Mouse (Mus musculus): ENCODE data around the gene Ncoa3. TPM values are rescaled to one million over a fixed set of nuclear protein-coding genes. Genes with fewer than 3 reads are reported as not detected.
A peak's percentile ranks its signal among the peaks of the same experiment; 100 is the strongest.

Ncoa3 gene
- polyA plus RNA-seq, 1 experiment from 2014 or later = 3.9 TPM

DNA sequence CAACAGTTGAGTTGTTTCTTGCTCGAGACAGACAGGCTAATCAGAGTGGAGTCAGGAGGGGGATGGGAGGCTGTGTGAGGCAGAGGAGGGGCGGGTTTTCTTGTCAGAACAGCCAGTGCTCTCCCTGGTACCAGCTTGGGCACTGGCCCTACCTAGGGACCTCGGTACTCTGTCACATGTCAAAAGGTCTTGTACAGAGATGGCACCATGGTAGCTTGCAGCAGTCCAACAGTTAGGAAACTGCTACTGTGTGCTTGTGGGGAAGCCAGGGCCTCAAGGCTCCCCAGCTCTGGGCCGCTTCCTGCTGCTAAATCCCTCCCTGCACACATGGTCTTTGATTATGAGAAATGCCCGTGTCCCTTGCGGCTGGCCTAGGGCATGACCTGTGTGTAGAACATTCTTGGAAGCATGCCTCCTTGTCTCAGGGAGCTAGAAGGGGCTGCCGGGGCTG lies 97.7 kb downstream of the Ncoa3 start:
- Histone ChIP-seq H3K4me3 (ENCODE audit: low read depth, low read length) (no peak overlapping the region), H3K9ac (replicated peaks) (no peak overlapping the region), H3K27ac (ENCODE audit: low read depth) (no peak overlapping the region), H3K9me3 (ENCODE audit: low read length) (no peaks in the 10 kb centered on the region), H3K36me3 (replicated peaks; ENCODE audit: insufficient read depth, low read length) (no peaks in the 10 kb centered on the region), H3K4me1 (ENCODE audit: insufficient read depth) (peaks cover 10% of the 10 kb centered on the region), H3K27me3 (ENCODE audit: insufficient read depth, low read length) (no peaks in the 10 kb centered on the region), H3K4me2 (ENCODE audit: low read depth, low read length) (no peak overlapping the region)
- no peak for DNase-seq
- no peak for ATAC-seq
- WGBS (ENCODE audit: insufficient replicate concordance) = 40% methylated on average over 7 of the region's 7 CpGs
- no peak for TF ChIP-seq EP300 (IDR thresholded peaks at IDR 0.05; ENCODE audit: low read depth)
- TF ChIP-seq CTCF (IDR thresholded peaks at IDR 0.05; ENCODE audit: low read depth) = no peak

DNA sequence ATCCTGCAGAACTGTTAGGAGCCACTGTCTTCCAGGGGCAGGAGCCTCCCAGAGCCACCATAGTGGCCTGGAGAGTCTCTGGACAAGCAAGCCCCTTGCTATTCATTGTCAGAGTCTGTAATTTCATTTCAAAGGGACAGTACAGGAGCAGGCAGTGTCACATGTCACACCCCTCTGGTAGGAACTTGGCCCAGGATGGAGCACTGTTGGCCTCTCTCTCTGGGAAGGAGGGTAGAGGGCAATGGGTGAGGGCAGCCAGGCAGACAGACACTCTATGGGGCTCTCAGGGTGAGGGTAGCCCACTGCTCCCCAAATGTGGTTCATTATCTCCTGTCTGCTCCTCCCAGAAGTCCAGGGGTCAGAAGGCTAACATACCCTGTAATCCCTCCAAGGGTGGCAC lies 99.2 kb downstream of the Ncoa3 start:
- TF ChIP-seq EP300 (IDR thresholded peaks at IDR 0.05; ENCODE audit: low read depth) (no peak), CTCF (IDR thresholded peaks at IDR 0.05; ENCODE audit: low read depth) (no peak)
- no peaks in the 10 kb centered on the region for H3K27me3 ChIP-seq (ENCODE audit: insufficient read depth, low read length)
- no peak overlapping the region for H3K4me2 ChIP-seq (ENCODE audit: low read depth, low read length)

DNA sequence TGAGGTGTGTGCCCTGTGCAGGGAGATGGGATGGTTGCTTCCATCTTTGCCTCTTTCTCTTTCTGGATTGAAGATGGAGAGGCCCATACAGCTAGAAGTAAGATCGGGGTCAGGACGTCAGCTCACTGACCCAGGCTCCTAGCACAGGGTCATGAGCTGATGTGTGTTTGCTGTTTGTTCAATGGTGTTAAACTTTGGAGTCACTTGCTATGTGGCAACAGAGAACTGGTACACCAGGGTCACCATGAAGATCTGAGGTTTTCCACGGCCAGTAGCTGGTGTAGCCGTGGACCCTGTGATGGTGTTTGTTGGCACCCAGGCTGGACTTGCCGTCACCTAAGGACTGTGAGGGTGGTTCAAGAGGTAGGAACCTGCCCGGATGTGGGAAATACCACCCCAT lies 100.0 kb downstream of the Ncoa3 start:
- WGBS (ENCODE audit: insufficient replicate concordance) = 54% methylated on average over 6 of the region's 6 CpGs
- Histone ChIP-seq H3K4me1 (ENCODE audit: insufficient read depth) (peaks cover 10% of the 10 kb centered on the region), H3K4me3 (ENCODE audit: low read depth, low read length) (no peak overlapping the region), H3K9me3 (ENCODE audit: low read length) (no peaks in the 10 kb centered on the region), H3K27ac (ENCODE audit: low read depth) (no peak overlapping the region; the same call in 1 of the 2 replicates), H3K4me2 (ENCODE audit: low read depth, low read length) (no peak overlapping the region), H3K27me3 (ENCODE audit: insufficient read depth, low read length) (no peaks in the 10 kb centered on the region), H3K36me3 (replicated peaks; ENCODE audit: insufficient read depth, low read length) (no peaks in the 10 kb centered on the region), H3K9ac (replicated peaks) (no peak overlapping the region)
- TF ChIP-seq EP300 (IDR thresholded peaks at IDR 0.05; ENCODE audit: low read depth) = no peak
- no peak for TF ChIP-seq CTCF (IDR thresholded peaks at IDR 0.05; ENCODE audit: low read depth)
- DNase-seq (no peak), ATAC-seq (peak; percentile 90)

More for the DNA sequence above, 99.2 kb downstream of the Ncoa3 start:
- ATAC-seq = no peak
- DNase-seq = no peak
- Histone ChIP-seq H3K9ac (replicated peaks) (no peak overlapping the region), H3K9me3 (ENCODE audit: low read length) (no peaks in the 10 kb centered on the region), H3K4me1 (ENCODE audit: insufficient read depth) (peaks cover 10% of the 10 kb centered on the region), H3K36me3 (replicated peaks; ENCODE audit: insufficient read depth, low read length) (no peaks in the 10 kb centered on the region), H3K27ac (ENCODE audit: low read depth) (no peak overlapping the region), H3K4me3 (ENCODE audit: low read depth, low read length) (no peak overlapping the region)

DNA sequence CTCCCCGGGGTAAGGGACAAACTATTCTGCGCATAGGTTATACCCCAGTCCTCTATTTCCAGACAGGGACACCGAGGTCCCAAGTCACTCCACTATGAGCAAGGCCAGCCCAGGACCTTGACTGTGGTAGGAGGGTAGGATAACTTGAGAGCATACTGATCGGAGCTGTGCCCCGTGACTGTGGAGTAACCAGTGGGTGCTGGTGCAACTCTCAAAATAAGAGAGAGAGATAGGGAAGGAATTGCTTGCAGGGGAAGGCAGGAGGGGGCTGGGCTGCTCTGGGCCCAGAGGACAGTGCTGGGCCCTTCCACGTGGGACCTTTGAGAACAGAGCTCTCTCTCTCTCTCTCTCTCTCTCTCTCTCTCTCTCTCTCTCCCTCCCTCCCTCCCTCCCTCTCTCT lies 103.9 kb downstream of the Ncoa3 start:
- Histone ChIP-seq H3K4me2 (ENCODE audit: low read depth, low read length) (no peak overlapping the region), H3K4me3 (ENCODE audit: low read depth, low read length) (no peak overlapping the region), H3K27ac (ENCODE audit: low read depth) (no peak overlapping the region), H3K36me3 (replicated peaks; ENCODE audit: insufficient read depth, low read length) (no peaks in the 10 kb centered on the region), H3K9ac (replicated peaks) (no peak overlapping the region), H3K27me3 (ENCODE audit: insufficient read depth, low read length) (no peaks in the 10 kb centered on the region), H3K9me3 (ENCODE audit: low read length) (no peaks in the 10 kb centered on the region), H3K4me1 (ENCODE audit: insufficient read depth) (peaks cover 10% of the 10 kb centered on the region)
- 86% methylated on average over 6 of the region's 6 CpGs for WGBS (ENCODE audit: insufficient replicate concordance)
- no peak for DNase-seq
- TF ChIP-seq CTCF (IDR thresholded peaks at IDR 0.05; ENCODE audit: low read depth) = no peak
- TF ChIP-seq EP300 (IDR thresholded peaks at IDR 0.05; ENCODE audit: low read depth) = no peak
- ATAC-seq = no peak

DNA sequence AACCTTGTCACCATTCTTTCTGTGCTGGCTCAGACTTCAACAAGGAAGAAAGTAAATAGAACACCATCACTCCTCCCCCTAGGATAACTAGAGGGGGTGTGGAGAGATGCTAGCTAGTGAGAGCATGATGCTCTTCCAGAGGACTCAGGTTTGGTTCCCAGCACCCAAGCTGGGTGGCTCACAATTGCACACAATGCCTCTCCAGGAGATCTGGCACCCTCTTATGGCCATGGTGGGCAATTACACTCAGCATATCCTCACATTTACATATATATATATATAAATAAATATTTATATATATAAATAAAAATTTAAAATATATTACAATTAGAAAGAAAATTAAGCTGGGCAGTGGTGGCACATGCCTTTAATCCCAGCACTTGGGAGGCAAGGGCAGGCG lies 104.4 kb downstream of the Ncoa3 start:
- WGBS (ENCODE audit: insufficient replicate concordance) = 89% methylated on average over 1 of the region's 1 CpGs
- Histone ChIP-seq H3K27me3 (ENCODE audit: insufficient read depth, low read length) (no peaks in the 10 kb centered on the region), H3K4me1 (ENCODE audit: insufficient read depth) (peaks cover 7% of the 10 kb centered on the region), H3K9ac (replicated peaks) (no peak overlapping the region), H3K4me2 (ENCODE audit: low read depth, low read length) (no peak overlapping the region), H3K9me3 (ENCODE audit: low read length) (no peaks in the 10 kb centered on the region), H3K36me3 (replicated peaks; ENCODE audit: insufficient read depth, low read length) (no peaks in the 10 kb centered on the region), H3K27ac (ENCODE audit: low read depth) (no peak overlapping the region), H3K4me3 (ENCODE audit: low read depth, low read length) (no peak overlapping the region)
- no peak for DNase-seq
- ATAC-seq = no peak
- TF ChIP-seq EP300 (IDR thresholded peaks at IDR 0.05; ENCODE audit: low read depth) (no peak), CTCF (IDR thresholded peaks at IDR 0.05; ENCODE audit: low read depth) (peak; percentile 19; the same call in 1 of the 2 replicates)

DNA sequence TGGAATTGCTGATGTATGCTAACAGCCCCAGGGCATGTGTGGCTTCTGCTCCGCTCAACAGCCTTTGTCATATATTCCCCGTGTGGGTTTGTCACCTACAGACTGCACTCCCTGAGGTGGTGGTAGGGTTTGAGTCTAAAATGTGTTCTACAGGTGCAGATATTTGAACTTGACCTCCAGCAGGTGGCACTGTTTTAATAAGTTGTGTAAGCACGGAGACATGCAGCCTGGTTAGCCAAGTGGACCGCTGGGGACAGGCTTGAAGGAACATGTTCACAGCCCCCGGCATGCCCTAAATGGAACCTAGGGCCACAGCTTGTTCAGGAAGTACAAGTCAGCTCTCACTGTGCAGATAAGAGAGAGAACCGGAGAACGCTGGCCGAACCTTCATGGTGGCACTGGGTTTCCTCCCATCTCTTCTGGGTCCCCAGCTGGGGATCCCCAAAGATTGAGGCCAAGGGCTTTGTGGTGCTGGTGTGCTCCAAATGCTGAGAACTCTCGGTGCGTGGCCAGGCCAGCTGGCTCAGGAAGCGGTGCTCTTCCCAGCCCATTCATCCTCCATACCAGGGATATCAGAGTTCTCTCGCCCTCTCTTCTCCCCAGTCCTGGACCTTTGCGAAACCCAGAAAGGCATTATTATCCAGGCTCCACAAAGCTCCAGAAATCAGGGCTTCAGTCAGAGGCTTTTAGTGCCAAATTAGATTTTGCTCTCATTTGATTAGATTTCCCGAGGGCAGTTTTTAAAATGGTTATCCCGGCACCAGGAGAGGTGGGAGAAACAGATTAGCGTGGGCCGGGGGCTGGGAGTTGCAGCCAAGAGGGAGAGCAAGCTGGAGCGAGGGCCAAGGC lies 105.2 kb downstream of the Ncoa3 start:
- no peak overlapping the region for H3K4me3 ChIP-seq (ENCODE audit: low read depth, low read length)
- DNase-seq (no peak), ATAC-seq (no peak)
- H3K27ac ChIP-seq (ENCODE audit: low read depth) = no peak overlapping the region
- H3K36me3 ChIP-seq (replicated peaks; ENCODE audit: insufficient read depth, low read length) = no peaks in the 10 kb centered on the region
- no peak for TF ChIP-seq EP300 (IDR thresholded peaks at IDR 0.05; ENCODE audit: low read depth)
- TF ChIP-seq CTCF (IDR thresholded peaks at IDR 0.05; ENCODE audit: low read depth) = peak; percentile 63
- no peak overlapping the region for H3K4me2 ChIP-seq (ENCODE audit: low read depth, low read length)
- no peaks in the 10 kb centered on the region for H3K27me3 ChIP-seq (ENCODE audit: insufficient read depth, low read length)
- peaks cover 2% of the 10 kb centered on the region for H3K4me1 ChIP-seq (ENCODE audit: insufficient read depth)
- no peak overlapping the region for H3K9ac ChIP-seq (replicated peaks)
- no peaks in the 10 kb centered on the region for H3K9me3 ChIP-seq (ENCODE audit: low read length)
- WGBS (ENCODE audit: insufficient replicate concordance) = 73% methylated on average over 18 of the region's 18 CpGs

All from liver, postnatal 0 days (tissue).